Mouse (Mus musculus) embryo, embryonic 9.5 days (tissue): ENCODE measurements around the gene Trpt1.

Experiments
- DNase-seq: peaks from one replicate; pipeline ENCODE4 v3.0.0-alpha.2; 2017; ENCODE audit errors: extremely low spot score

The Trpt1 gene

GRCm38 (mm10) chr19:6992011-6992858 is 3.7 kb upstream of the Trpt1 start, which contains the start of gene Dnajc4:
TSS of gene Dnajc4 (minus strand) at chr19:6992572.
- peak; percentile 96 for DNase-seq

DNA sequence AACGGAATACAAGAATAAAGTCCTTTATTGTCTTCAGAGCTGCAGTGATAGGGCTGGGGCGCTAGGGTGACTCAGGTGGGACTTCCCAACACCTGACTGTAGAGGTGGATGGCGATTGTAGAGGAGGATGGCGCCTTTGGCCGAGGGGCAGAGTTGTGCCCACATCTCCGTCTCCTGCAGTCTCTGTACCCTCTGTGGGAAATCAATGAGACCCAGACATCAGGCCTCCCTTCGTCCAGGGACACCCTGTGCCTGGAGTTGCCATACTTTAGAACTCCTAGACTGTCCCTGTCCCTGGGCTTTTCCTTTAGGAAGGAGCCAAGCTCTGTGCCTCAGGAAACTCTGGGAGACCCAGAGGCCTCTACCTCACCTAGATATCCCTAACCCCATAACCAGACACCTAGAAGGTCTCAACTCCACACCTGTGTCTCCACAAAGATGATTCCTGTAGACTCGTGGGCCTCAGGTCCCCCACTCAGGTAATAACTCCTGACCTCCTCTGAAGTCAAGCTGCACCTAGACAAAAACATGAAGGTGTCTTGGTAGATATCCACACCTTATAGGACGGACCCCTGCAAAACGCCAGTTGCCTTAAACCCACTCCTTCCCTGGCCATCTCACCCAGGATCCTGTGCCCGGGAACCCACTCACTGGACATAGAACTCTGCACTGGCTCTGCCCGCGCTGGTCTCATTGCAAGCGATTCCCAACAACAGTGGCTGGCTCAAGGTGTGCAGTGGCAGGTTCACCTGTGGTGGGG is 2.7 kb upstream of the Trpt1 start:
- no peak for DNase-seq

- DNase-seq, result no peak
Observed at GRCm38 (mm10) chr19:6994002-6994401, 1.9 kb upstream of the Trpt1 start.

- no peak for DNase-seq
Observed at GRCm38 (mm10) chr19:6994489-6994888, 1.4 kb upstream of the Trpt1 start.

- no peak for DNase-seq
Observed at GRCm38 (mm10) chr19:6995255-6995991, 508 bp upstream of the Trpt1 start.

DNA sequence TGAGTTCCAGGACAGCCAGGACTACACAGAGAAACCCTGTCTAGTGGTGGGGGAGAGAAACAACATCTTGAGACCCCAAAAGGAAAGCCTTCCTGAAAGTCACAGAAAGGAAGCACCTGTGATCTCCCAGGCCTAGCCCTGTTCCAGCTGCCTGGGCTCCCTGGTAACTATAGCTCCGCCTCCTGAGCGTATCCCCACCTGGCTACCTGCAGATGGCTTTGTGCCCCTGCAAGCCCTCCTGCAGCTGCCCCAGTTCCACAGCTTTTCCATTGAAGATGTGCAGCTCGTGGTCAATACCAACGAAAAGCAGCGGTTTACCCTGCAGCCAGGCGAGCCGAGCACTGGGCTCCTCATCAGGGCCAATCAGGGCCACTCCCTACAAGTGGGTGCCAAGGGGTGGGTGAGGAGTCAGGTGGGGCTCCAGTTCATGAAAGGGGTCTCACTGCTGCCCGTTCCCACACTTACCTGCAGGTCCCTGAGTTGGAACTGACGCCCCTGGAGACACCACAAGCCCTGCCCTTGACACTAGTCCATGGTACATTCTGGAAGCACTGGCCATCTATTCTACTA is 1.9 kb downstream of the Trpt1 start:
- DNase-seq, result no peak

- no peak for DNase-seq
Observed at GRCm38 (mm10) chr19:6999360-7000063, 3.6 kb downstream of the Trpt1 start.

GRCm38 (mm10) chr19:7006892-7007593 is 11.1 kb downstream of the Trpt1 start:
- no peak for DNase-seq

DNA sequence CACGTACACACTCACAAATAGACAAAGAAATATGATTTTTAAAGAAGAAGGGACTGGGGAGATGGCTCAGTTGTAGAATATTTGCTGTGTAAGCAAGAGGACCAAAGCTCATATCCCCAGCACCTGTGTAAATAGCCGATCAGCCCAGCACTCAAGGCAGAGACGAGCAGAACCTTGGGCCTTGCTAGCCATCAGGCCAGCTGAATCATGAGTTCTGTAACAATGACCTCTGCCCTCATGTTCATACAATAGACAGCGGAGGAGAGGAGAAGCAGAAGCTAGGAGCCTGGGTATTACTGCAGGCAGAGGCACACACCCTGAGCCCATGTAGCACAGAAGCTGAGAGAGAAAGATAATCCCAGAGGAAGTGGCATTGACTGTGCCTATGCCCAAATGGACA is 16.5 kb downstream of the Trpt1 start:
- DNase-seq, result no peak

GRCm38 (mm10) chr19:7013984-7014383 is 18.1 kb downstream of the Trpt1 start:
- DNase-seq, result no peak

GRCm38 (mm10) chr19:7014481-7015135 is 18.7 kb downstream of the Trpt1 start:
- no peak for DNase-seq

- no peak for DNase-seq
Observed at GRCm38 (mm10) chr19:7017541-7018457, 21.9 kb downstream of the Trpt1 start.

- no peak for DNase-seq
Observed at GRCm38 (mm10) chr19:7018546-7018945, 22.6 kb downstream of the Trpt1 start.

GRCm38 (mm10) chr19:7019191-7019590 is 23.3 kb downstream of the Trpt1 start, which contains the start of gene Fermt3:
TSS of gene Fermt3 (minus strand) at chr19:7019469.
- DNase-seq, result no peak

GRCm38 (mm10) chr19:7020224-7020641 is 24.3 kb downstream of the Trpt1 start:
- DNase-seq, result no peak

DNA sequence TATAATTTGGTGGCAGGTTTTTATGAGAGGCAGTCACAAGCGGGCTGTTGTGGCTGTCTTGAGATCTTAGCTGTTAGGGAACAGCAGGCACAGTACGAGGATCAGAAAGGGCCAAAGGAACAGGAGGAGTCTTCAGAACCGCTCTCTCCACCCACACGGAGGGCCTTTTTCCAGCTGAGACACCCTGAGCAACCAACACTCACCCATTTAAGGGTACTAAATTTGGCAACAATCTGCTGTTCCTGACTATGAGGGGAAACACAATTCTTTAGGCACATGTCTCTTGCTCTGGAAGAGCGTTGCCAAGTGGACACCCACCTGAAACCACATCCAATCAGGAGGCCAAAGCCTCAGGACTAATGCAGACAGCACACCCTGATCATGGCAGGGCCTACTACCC is 33.6 kb downstream of the Trpt1 start:
- no peak for DNase-seq

GRCm38 (mm10) chr19:7034006-7034405 is 38.1 kb downstream of the Trpt1 start:
- no peak for DNase-seq

DNA sequence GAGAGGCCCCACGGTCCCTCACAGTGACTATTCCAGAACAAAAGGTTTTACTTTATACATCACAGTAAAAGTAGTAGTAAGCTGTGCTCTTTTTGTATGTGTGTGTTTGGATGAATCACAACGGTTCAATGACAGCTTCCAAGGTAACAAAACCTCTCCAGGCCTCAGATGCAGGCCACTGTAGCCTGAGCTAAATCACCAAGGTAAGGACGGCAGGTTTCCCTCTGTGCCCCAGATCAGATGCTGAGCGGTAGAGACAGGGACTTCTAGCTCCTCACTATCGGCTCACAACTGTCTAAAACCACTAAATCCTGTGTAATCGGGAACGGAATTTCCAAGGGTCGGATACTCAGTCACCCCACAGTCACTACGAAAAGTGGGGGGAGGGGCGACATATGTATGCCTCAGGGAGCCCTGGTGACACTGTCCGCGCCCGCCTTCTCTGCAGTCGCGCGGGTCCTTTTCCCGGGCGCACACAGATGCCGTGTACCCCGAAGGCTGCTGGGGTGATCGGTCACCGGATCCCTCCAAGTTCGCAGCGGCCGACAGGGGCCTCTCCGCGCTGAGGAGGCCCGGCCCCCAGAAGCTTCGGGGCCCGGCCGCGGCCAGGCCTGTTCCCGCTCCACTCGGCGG is 43.3 kb downstream of the Trpt1 start:
- DNase-seq, result no peak
